Mouse (Mus musculus) left cerebral cortex, postnatal 4 days (tissue): Measurements from ENCODE around the gene Spata33. TPM values are rescaled to one million over a fixed set of nuclear protein-coding genes. Genes with fewer than 3 reads are reported as not detected.

ENCODE experiments used
- DNase-seq: peaks from one replicate; pipeline ENCODE4 v3.0.0-alpha.2; 2022
- intact Hi-C: fragments of 180-260 bp; cut with DNase I; formaldehyde crosslinking; loops from one replicate; pipeline ENCODE4 v1.15.1; 2025
- total RNA-seq, 2 experiments: library from RNA; stranded (reverse); gene quantifications; 2 replicates each; pipeline ENCODE4 v1.2.3; 2021

The Spata33 gene
- total RNA-seq, 2 experiments from 2014 or later = 7.3 to 8.9 TPM

DNA sequence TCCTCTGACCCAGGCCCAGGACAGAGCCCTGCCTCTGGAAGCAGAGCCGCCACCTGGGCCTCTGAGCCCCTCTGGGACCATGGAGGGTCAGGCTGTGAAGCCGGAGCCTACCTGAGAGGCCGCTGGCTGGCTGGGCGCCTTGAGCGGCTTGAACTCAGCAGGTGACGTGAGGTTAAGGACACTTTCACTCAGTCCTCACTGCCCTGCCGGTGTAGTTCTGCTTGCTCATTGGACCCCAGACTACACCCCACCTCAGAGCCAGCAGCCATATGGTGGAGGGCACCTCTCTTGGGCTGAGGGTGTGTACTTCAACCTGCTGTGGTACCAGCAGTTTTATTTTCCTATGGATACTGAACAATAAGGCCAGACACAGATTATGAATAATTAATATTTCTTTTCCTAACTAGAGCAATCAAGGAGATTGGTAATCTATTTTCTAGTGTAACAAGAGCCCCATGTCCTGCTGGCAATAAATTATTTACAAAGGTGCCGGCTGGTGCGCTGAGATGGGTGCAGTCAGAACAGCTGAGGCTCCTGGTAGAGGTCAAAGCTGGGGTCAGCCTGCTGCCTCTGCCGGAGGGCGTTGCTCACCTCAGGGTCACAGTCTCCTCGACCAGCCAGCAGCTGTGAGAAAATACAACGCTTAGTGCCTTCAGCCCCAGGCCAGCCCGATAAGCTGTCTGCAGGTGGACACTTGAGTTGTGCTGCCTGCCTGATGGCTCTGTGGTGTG lies 55.5 kb downstream of the Spata33 start:
- intact Hi-C loops = no loop called here
- no peak for DNase-seq

GRCm38 (mm10) chr8:123271147-123271546 lies 58.5 kb downstream of the Spata33 start:
- intact Hi-C loops = no loop called here

More at GRCm38 (mm10) chr8:123271147-123271546, 58.5 kb downstream of the Spata33 start:
- DNase-seq = no peak

Other genes starting within 250 kb of the Spata33 start
- gene Ankrd11, start 170.6 kb upstream of the Spata33 start, total RNA-seq = 100 to 1,000 TPM; 138 to 143 TPM
- 10 to 100 TPM; 73.8 to 79.7 TPM for gene Spg7, start 149.9 kb upstream of the Spata33 start, total RNA-seq
- gene Rpl13, start 110.5 kb upstream of the Spata33 start, total RNA-seq = 100 to 1,000 TPM; 539 to 588 TPM
- gene Cpne7, start 95.5 kb upstream of the Spata33 start, total RNA-seq = 10 to 100 TPM; 39.2 to 59.4 TPM
- gene Sult5a1, start 54.5 kb upstream of the Spata33 start, total RNA-seq = not detected
- not detected for gene Dpep1, start 26.6 kb upstream of the Spata33 start, total RNA-seq
- gene Chmp1a, start 69 bp upstream of the Spata33 start, total RNA-seq = 100 to 1,000 TPM; 103 to 129 TPM
- 10 to 100 TPM; 84.6 to 91.6 TPM for gene Cdk10, start 12.0 kb downstream of the Spata33 start, total RNA-seq
- 10 to 100 TPM; 22.6 to 28.6 TPM for gene Spata2l, start 23.4 kb downstream of the Spata33 start, total RNA-seq
- gene Zfp276, start 41.4 kb downstream of the Spata33 start, total RNA-seq = 10 to 100 TPM; 32.0 to 34.1 TPM
- gene Vps9d1, start 41.5 kb downstream of the Spata33 start, total RNA-seq = 10 to 100 TPM; 69.1 to 74.6 TPM
- 10 to 100 TPM in 1 of 2 experiments, 1 to 10 TPM in 1; 9.1 to 10.7 TPM for gene Fanca, start 105.7 kb downstream of the Spata33 start, total RNA-seq
- gene Spire2, start 119.9 kb downstream of the Spata33 start, total RNA-seq = 10 to 100 TPM; 25.4 to 27.0 TPM
- 100 to 1,000 TPM; 334 to 346 TPM for gene Tcf25, start 160.9 kb downstream of the Spata33 start, total RNA-seq
- gene Mc1r, start 194.3 kb downstream of the Spata33 start, total RNA-seq = not detected
- gene Tubb3, start 198.6 kb downstream of the Spata33 start, total RNA-seq = 1,000 to 10,000 TPM; 2,432 to 2,471 TPM
- 10 to 100 TPM; 68.3 to 70.1 TPM for gene Def8, start 210.7 kb downstream of the Spata33 start, total RNA-seq